Comparison of ENCODE assay signal across 44 mouse cellular contexts in the genomic region with DNA sequence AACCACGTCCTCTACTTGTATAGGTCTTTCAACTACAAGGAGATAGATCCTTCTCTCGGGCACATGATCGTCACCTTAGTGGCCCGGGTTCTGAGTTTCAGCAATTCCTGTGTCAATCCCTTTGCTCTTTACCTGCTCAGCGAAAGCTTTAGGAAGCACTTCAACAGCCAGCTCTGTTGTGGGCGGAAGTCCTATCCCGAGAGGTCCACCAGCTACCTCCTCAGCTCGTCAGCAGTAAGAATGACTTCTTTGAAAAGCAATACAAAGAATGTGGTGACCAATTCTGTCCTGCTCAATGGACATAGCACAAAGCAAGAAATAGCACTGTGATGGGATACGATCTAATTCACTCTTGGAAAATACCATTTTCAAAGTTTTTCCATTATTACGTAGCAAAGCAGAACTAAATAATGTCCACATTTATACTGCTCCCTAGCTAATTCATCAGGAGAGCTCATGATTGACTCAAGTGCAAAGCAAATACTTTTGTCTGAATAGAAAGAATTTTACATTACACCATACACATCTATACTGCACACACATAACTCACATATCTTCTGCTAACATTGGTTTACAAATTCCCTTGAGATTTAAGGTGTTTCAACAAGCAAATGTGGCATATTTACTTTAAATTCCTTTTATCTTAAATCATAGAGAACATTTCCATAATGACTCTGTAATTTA. TPM values are rescaled to one million over a fixed set of nuclear protein-coding genes. Genes with fewer than 3 reads are reported as not detected.
"Had no signal": no experiment of that assay in that cellular context is flagged by ENCODE, and none has a peak within 500 bp of the region (broad histone marks: within the 10 kb centered on the region; RNA-seq: fewer than 3 reads in every experiment).

No protein-coding gene starts in this region.

- H3K9ac ChIP-seq: heart, embryonic 12.5 days; heart, embryonic 13.5 days; heart, embryonic 15.5 days; hindbrain, embryonic 12.5 days; hindbrain, embryonic 13.5 days; hindbrain, embryonic 14.5 days; hindbrain, embryonic 15.5 days; intestine, embryonic 15.5 days; kidney, embryonic 15.5 days had no signal

- DNase-seq: heart, adult 18-20 months; heart, adult 2 months; heart, postnatal 10 days; heart, postnatal 14 days; heart, postnatal 36 days; heart, postnatal 4 days; kidney, adult 11 months; kidney, adult 18-20 months; kidney, adult 2 months; kidney, adult 8-10 months; kidney, adult 9 months; kidney, postnatal 10 days; kidney, postnatal 14 days; kidney, postnatal 25 days; kidney, postnatal 36 days; kidney, postnatal 4 days; layer of hippocampus, adult 9-11 months had no signal

- H3K4me2 ChIP-seq: heart, embryonic 11.5 days; heart, embryonic 12.5 days; heart, embryonic 13.5 days; heart, embryonic 15.5 days; hindbrain, embryonic 12.5 days; hindbrain, embryonic 13.5 days; hindbrain, embryonic 14.5 days; hindbrain, embryonic 15.5 days; intestine, embryonic 15.5 days; kidney, embryonic 15.5 days had no signal

- H3K9me3 ChIP-seq: heart, embryonic 10.5 days; heart, embryonic 12.5 days; heart, embryonic 13.5 days; heart, embryonic 15.5 days; hindbrain, embryonic 10.5 days; hindbrain, embryonic 12.5 days; hindbrain, embryonic 13.5 days; hindbrain, embryonic 15.5 days; intestine, embryonic 15.5 days; kidney, embryonic 15.5 days had no signal

- ATAC-seq: hindbrain, embryonic 16.5 days; hindbrain, postnatal 0 days; inflammation-experienced regulatory T-cells, adult 6 months; intestine, embryonic 15.5 days; intestine, embryonic 16.5 days; intestine, postnatal 0 days had no signal

- H3K4me1 ChIP-seq: heart, embryonic 10.5 days; heart, embryonic 12.5 days; heart, embryonic 13.5 days; heart, embryonic 15.5 days; hindbrain, embryonic 10.5 days; hindbrain, embryonic 12.5 days; hindbrain, embryonic 13.5 days; hindbrain, embryonic 15.5 days; intestine, embryonic 15.5 days; kidney, embryonic 15.5 days had no signal

- H3K36me3 ChIP-seq: heart, embryonic 10.5 days; heart, embryonic 12.5 days; heart, embryonic 13.5 days; heart, embryonic 15.5 days; hindbrain, embryonic 10.5 days; hindbrain, embryonic 12.5 days; hindbrain, embryonic 13.5 days; hindbrain, embryonic 15.5 days; intestine, embryonic 15.5 days; kidney, embryonic 15.5 days had no signal

- H3K4me3 ChIP-seq: heart, adult 2 months; heart, embryonic 10.5 days; heart, embryonic 12.5 days; heart, embryonic 13.5 days; heart, embryonic 15.5 days; hindbrain, embryonic 10.5 days; hindbrain, embryonic 12.5 days; hindbrain, embryonic 13.5 days; hindbrain, embryonic 15.5 days; intestine, embryonic 15.5 days; kidney, embryonic 15.5 days; layer of hippocampus, adult 2 months had no signal

- H3K27me3 ChIP-seq: heart, embryonic 12.5 days; heart, embryonic 13.5 days; heart, embryonic 15.5 days; hindbrain, embryonic 12.5 days; hindbrain, embryonic 13.5 days; hindbrain, embryonic 15.5 days; intestine, embryonic 15.5 days; kidney, embryonic 15.5 days had no signal

- H3K27ac ChIP-seq: heart, adult 2 months; heart, embryonic 10.5 days; heart, embryonic 13.5 days; heart, embryonic 15.5 days; hindbrain, embryonic 10.5 days; hindbrain, embryonic 12.5 days; hindbrain, embryonic 13.5 days; hindbrain, embryonic 14.5 days; hindbrain, embryonic 15.5 days; hindbrain, postnatal 0 days; intestine, embryonic 15.5 days; kidney, embryonic 15.5 days; kidney, postnatal 0 days; layer of hippocampus, adult 2 months had no signal

RNA-seq across cellular contexts. Expression of a gene that starts 52.4 kb away (rescaled TPM):
- polyA plus RNA-seq: heart, adult 2 months; heart, embryonic 10.5 days; heart, embryonic 11.5 days; heart, embryonic 12.5 days; heart, embryonic 13.5 days; heart, embryonic 14.5 days; heart, embryonic 15.5 days; heart, embryonic 16.5 days; heart, postnatal 0 days; hindbrain, embryonic 10.5 days; hindbrain, embryonic 11.5 days; hindbrain, embryonic 12.5 days; hindbrain, embryonic 13.5 days; hindbrain, embryonic 14.5 days; hindbrain, embryonic 15.5 days; hindbrain, embryonic 16.5 days; hindbrain, postnatal 0 days; inflammation-experienced regulatory T-cells, adult 6 months; intestine, embryonic 14.5 days; intestine, embryonic 15.5 days; intestine, embryonic 16.5 days; intestine, postnatal 0 days; kidney, adult 2 months; kidney, embryonic 14.5 days; kidney, embryonic 15.5 days; kidney, embryonic 16.5 days; kidney, postnatal 0 days; large intestine, adult 2 months had no signal
